Mouse (Mus musculus) lung, postnatal 36 days (tissue): ENCODE data around the gene Nrxn2.
A peak's percentile ranks its signal among the peaks of the same experiment; 100 is the strongest.

ENCODE experiments used
- DNase-seq: peaks from one replicate; pipeline ENCODE4 v3.0.0; 2022; ENCODE audit warnings: mixed read lengths

Gene Nrxn2

GRCm38 (mm10) chr19:6416894-6417761, 1.4 kb upstream of the Nrxn2 start:
- DNase-seq: no peak

GRCm38 (mm10) chr19:6418984-6419692, 607 bp downstream of the Nrxn2 start:
- no peak for DNase-seq

GRCm38 (mm10) chr19:6419805-6420310, 1.3 kb downstream of the Nrxn2 start:
- DNase-seq: no peak

- no peak for DNase-seq
Observed at GRCm38 (mm10) chr19:6420481-6421210, 2.1 kb downstream of the Nrxn2 start.

GRCm38 (mm10) chr19:6421211-6421590, 2.7 kb downstream of the Nrxn2 start:
- DNase-seq: no peak

- no peak for DNase-seq
Observed at GRCm38 (mm10) chr19:6422014-6422413, 3.5 kb downstream of the Nrxn2 start.

GRCm38 (mm10) chr19:6423241-6423640, 4.7 kb downstream of the Nrxn2 start:
- no peak for DNase-seq

- no peak for DNase-seq
Observed at GRCm38 (mm10) chr19:6424137-6424881, 5.8 kb downstream of the Nrxn2 start.

GRCm38 (mm10) chr19:6425595-6425994, 7.1 kb downstream of the Nrxn2 start:
- DNase-seq: no peak

- DNase-seq: peak; percentile 58
Observed at GRCm38 (mm10) chr19:6426703-6427500, 8.4 kb downstream of the Nrxn2 start.

- DNase-seq: peak; percentile 40
Observed at GRCm38 (mm10) chr19:6427653-6428434, 9.3 kb downstream of the Nrxn2 start.

- no peak for DNase-seq
Observed at GRCm38 (mm10) chr19:6428501-6429200, 10.1 kb downstream of the Nrxn2 start.

- DNase-seq: no peak
Observed at GRCm38 (mm10) chr19:6443016-6443415, 24.5 kb downstream of the Nrxn2 start.

- no peak for DNase-seq
Observed at GRCm38 (mm10) chr19:6445761-6446423, 27.4 kb downstream of the Nrxn2 start.

- DNase-seq: no peak
Observed at GRCm38 (mm10) chr19:6446736-6447437, 28.4 kb downstream of the Nrxn2 start.

- DNase-seq: no peak
Observed at GRCm38 (mm10) chr19:6448752-6449151, 30.2 kb downstream of the Nrxn2 start.

GRCm38 (mm10) chr19:6449841-6450240, 31.3 kb downstream of the Nrxn2 start:
- no peak for DNase-seq

- peak; percentile 95 for DNase-seq
Observed at GRCm38 (mm10) chr19:6452030-6452494, 33.5 kb downstream of the Nrxn2 start.
